Mouse (Mus musculus) right cerebral cortex, postnatal 14 days (tissue): ENCODE measurements around the gene Ccdc30.

ENCODE experiments used
- DNase-seq: peaks from one replicate; pipeline ENCODE4 v3.0.0; 2022

The Ccdc30 gene

GRCm38 (mm10) chr4:119415072-119415753, at the start of gene Ccdc30:
Ccdc30 (minus strand) TSS chr4:119415521.
- DNase-seq: peak; percentile 96

DNA sequence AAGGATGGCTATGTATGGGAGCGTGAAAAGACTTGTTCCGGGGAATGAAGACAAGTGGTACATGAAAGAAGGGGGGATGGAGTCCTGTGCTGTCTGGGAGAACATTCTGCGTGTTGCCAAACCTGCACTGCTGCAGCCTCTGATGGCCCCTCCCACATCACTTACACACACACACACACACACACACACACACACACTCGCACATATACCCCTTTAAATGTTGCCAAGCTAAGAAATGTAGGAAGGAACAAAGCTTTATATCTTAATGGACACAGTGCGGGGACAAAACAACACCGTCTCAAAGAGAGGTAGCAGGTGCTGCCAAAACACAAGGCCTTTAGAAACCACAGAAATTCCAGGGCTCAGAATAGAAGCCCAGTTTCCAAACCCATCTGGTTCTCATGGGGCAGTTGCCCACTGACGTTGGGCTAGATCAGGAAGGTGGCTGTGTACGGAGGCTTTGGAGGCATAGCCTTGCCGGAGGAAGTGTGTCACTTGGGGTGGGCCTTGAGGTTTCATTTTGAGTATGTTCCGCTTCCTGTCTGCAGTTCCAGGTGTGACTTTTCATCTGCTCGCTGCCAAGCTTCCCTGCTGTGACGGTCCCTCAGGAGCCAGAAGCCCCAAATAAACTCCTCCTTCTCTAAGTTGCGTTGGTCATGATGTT, 48.6 kb upstream of the Ccdc30 start:
- DNase-seq: no peak

GRCm38 (mm10) chr4:119462858-119463755, 47.8 kb upstream of the Ccdc30 start:
- peak; percentile 45 for DNase-seq

DNA sequence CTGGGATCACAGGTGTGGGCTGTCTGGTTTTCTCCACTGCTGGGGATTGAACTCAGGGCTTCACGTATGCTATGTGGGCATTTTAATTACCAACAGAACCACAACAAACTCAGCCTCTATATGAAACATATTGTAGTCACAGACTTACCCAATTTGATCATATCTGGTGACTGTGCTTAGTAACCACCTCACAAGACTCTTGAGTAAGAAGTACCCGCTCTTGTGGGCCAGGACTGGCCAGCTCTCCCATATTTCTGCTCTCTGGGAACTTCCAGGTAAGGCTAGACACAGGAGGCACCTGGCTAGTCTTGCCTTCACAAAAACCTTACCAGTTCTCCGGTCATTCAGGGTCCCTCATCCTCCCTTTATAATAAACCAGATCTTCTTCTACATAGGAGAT, 47.1 kb upstream of the Ccdc30 start:
- no peak for DNase-seq

DNA sequence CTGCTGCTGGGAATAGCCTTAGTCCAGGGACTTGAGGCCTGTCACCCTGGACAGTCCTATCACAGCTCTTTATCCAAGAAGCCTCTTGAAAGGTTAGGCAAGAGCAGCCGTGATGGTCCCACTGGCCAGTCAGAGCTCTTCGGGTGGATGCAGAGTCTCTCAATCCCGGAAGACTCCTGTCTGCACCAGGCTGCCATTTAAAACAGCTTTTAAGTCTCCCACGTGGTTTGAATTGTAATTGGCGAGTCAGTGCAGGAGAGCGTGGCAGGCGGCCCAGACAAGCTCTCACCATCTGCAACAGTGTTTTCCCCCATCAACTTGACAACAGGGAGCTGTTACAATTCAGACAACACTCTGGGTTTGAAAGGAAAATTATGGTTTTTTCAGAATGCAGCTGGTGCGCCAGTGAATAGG, 45.4 kb upstream of the Ccdc30 start:
- DNase-seq: peak; percentile 74

DNA sequence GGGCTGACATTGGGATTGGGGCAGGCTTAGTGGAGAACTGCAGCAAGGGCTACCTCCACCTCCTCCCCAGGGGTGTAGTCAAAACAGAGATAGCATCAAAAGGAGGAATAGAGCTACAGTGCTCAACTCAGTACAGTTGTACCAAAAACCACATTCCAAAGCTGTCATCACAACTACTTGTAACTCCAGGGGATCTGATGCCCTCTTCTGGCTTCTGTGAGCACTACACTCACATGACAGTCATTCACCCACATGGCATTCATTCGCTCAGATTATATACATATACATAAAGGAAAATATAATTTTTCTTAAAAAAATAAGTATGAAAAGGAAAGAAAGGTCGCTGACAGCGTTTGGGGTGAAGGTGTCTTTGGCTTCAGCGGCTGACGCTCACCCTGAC, 45.0 kb upstream of the Ccdc30 start:
- DNase-seq: peak; percentile 47

GRCm38 (mm10) chr4:119453533-119453932, 38.2 kb upstream of the Ccdc30 start:
- DNase-seq: no peak

GRCm38 (mm10) chr4:119453128-119453527, 37.8 kb upstream of the Ccdc30 start:
- DNase-seq: no peak

DNA sequence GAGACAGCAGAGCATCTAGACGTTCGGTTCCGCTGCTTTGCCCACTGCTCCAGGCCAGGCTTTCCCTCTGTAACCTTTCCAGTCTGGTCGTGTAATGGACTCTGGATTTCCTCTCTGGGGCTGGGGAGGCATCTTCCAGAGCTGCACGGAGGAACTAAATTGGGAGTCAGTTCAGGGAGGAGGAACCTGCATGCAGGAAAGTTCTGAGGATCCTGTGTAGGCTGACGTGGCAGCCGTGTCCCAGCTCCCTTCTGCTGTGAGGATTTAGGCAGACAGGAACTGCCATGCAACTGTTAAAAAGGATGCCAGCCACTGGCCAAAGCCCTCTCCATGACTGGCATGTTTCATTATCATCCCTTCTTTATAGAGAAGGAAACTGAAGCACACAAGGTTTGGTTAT, 35.1 kb upstream of the Ccdc30 start:
- DNase-seq: no peak

DNA sequence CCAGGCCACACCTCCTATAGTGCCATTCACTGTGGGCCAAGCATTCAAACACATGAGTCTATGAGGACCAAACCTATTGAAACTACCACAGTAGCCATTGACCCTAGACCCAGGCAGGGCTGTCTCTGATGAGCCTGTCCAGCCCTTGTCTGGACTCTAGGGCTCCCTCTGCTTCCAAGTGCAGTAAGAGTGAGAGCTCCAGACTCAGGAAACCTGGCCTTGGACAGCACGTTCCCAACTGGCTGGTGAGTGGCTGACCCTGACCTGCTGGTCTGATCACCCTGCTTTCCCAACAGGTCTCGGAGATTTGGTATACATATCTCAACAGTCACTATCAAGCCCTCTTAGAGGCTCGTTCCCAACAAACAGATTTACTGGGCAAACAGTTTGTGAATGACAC, 32.5 kb upstream of the Ccdc30 start:
- no peak for DNase-seq

- no peak for DNase-seq
These were observed 31.9 kb upstream of the Ccdc30 start for GRCm38 (mm10) chr4:119447261-119447660.

DNA sequence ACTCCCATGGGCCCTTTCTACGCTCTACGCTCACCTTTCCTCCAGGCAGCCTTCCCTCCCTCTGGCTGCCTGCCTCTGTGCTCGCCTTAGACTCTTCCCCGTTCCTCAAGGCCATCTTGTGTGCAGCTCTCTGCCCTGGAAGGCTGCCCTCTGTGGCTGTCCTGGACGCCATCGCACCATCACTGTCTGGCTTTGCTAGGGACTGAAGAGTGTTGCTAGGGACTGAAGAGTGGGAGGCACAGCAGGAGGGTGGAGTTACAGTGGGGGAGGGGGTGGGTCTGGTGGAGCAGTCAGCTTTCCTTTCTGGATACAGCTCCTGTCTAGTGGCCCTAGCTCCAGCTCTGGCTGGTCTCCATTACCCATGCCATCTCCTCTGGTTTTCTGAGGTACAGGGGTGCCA, 27.2 kb upstream of the Ccdc30 start:
- DNase-seq: no peak

DNA sequence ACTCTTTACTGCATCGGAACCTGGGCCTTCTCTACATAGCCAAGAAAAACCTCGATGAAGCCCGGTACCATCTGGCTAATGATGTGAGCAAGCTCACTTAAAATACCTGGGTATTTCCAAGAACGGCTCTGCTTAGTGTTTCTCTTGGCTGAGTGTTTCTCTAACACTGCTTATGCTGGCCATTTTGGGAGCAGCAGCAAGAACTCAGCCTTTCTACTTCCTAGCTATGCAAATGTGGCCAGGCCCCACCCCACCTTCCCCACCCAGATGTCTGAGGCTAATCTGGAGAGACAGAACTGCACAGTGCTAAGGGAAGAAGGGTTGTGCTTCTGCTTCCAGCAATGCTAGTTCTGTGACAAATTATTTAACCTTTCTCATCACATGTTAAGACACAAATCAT, 26.5 kb upstream of the Ccdc30 start:
- no peak for DNase-seq

DNA sequence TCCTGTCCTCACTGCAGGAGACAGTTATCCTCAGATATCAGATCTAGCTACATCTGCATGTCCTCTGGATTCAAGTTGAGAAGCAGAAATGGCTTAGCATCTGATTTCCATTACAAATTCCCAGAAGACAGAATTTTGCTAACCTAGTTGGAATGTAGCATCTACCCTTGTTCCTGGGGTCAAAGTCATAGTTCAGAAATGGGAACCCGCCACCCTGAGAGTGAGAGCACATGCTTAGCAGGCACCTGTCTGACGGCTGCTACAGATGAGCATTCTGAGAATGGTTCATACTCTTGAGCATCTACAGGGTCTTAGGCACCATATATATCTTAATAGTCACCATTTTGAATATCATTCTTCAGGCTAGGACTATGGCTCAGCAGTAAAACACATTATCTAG, 22.6 kb upstream of the Ccdc30 start:
- no peak for DNase-seq

DNA sequence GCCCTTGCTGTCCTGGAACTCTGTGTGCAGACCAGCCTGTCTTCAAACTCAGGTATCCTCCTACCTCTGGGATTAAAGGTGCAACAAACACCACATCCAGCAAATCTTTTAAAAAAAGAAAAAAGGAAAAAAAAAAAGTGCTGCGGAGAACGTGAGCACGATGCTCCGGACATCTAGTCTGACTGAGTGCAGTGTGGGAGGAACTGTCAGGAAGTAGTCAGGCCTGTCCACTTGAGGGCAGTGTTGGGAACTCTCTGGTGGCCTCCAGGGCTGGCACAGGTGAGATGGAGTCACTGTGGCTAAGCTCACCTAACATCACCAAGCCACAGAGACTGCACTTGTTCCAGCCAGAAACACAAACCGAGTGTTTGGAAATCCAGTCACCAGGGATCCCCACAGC, 15.4 kb upstream of the Ccdc30 start:
- no peak for DNase-seq

DNA sequence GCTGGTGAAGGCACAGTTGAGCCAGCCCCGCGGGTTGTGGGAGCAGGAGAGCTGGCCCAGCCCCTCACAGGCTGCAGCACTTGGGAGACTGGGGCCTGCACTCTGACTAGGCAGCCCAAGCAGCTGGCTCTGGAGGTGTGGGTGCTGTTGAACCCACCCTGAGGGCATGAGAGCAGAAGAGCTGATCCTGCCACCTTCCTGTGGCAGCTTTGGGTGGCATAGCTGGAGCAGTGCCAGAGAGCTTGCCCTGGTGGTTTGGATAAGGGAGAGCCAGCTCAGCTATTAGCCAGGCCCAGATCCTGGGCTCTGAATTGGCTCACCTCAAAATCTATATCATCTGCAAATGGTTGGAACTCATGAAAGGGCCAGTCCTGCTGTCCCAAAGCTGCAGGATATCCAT, 12.4 kb upstream of the Ccdc30 start:
- no peak for DNase-seq

DNA sequence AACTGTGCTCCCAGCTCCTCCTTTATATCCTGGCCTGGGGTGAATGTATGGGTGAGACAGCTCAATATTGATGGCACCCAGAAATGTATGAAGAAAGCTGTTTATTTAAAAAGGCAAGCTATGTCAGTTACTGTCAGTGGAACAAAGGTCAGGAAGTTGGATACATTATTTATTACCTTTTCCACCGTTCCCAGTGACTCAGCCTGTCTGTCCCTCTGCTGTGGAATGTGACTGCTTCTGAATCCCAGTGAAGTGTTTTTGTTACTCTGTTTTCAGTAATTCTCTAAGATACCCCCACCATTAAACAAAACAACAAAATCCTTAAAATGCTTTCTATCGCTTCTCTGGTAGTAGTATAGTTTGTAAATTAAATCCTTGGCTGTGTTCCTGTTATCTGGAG, 10.3 kb upstream of the Ccdc30 start:
- no peak for DNase-seq

DNA sequence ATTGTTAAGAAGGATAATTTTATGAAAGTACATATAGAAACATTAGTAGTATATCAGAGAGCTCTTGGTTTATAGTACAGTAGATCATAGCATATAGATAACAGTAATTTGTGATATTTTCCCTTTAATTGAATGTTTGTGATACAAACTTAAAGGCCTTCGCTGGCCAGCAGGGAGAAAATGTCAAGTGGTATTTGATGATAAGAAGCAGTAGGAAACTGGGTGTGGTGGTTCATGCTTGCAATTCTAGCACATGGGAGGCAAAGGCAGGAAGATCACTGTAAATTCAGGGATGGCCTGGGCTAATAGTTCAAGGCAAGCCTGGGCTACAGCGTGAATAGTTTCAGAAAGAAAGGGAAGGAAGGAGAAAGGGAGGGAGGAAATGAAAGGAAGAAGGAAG, 9.8 kb upstream of the Ccdc30 start:
- no peak for DNase-seq

GRCm38 (mm10) chr4:119422294-119422964, 7.1 kb upstream of the Ccdc30 start, which contains the start of the genes Ppcs and Zmynd12:
Ppcs (minus strand) TSS chr4:119422420.
Zmynd12 (plus strand) TSS chr4:119422814.
- peak; percentile 81 for DNase-seq

DNA sequence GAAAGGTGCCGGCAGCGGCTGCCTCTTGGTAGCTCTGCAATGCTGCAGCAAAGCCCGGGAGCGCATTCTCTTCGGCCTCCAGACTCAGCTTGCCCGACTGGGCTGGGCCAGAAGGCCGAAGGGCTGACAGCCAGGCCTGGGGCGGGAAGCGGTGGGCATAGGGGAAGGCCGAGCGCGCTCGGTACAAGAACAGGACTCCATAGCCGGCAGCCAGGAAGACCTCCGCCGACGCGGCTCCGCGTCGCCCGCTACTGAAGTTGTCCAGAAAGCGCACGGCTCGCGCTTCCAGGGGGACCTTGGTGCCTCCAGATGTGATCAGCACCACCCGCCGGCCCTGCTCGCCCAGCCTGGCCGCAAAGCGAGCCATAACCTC, 6.6 kb upstream of the Ccdc30 start:
- peak; percentile 33 for DNase-seq

- no peak for DNase-seq
These were observed 5.9 kb upstream of the Ccdc30 start for GRCm38 (mm10) chr4:119421191-119421590.

- no peak for DNase-seq
These were observed 2.6 kb upstream of the Ccdc30 start for GRCm38 (mm10) chr4:119417894-119418293.

- no peak for DNase-seq
These were observed 1.9 kb upstream of the Ccdc30 start for GRCm38 (mm10) chr4:119417270-119417669.
